Mouse (Mus musculus) layer of hippocampus, adult 2 months (tissue): ENCODE results near the gene Kalrn. TPM values are rescaled to one million over a fixed set of nuclear protein-coding genes. Genes with fewer than 3 reads are reported as not detected.
"Not testable (repeated sequence)": the region's sequence is repeated elsewhere in the genome, so short reads cannot be mapped to it uniquely, and the experiment has no call there.

ENCODE experiments used
- DNase-seq, 2 experiments: peaks; one replicate each; pipeline ENCODE4 v3.0.0; 2022; ENCODE audit warnings: low spot score in 2 of 2
- H3K27ac ChIP-seq: fragments of 200-600 bp; 2 replicates; pipeline ENCODE4 v1.8.1; 2022
- H3K4me3 ChIP-seq: fragments of 200-600 bp; 2 replicates; pipeline ENCODE4 v1.8.1; 2022; ENCODE audit warnings: mild to moderate bottlenecking
- CTCF ChIP-seq: fragments of 200-600 bp; conservative IDR thresholded peaks from 2 replicates; pipeline ENCODE4 v1.8.1; 2022; ENCODE audit warnings: antibody characterized with exemption, mild to moderate bottlenecking, moderate library complexity
- total RNA-seq, 2 experiments: library from RNA; stranded (reverse); gene quantifications; 2 replicates each; pipeline ENCODE4 v1.2.3; 2021

Kalrn gene
- total RNA-seq, 2 experiments from 2014 or later = 533 to 549 TPM

GRCm38 (mm10) chr16:34094446-34095092, 478.8 kb downstream of the Kalrn start:
- H3K27ac ChIP-seq = peak overlapping the region; percentile 72; the same call in 1 of the 2 replicates
- H3K4me3 ChIP-seq = peak overlapping the region; percentile 47
- peak; percentile 56 for TF ChIP-seq CTCF
- DNase-seq = peak in 1 of 2 experiments; percentile 52

DNA sequence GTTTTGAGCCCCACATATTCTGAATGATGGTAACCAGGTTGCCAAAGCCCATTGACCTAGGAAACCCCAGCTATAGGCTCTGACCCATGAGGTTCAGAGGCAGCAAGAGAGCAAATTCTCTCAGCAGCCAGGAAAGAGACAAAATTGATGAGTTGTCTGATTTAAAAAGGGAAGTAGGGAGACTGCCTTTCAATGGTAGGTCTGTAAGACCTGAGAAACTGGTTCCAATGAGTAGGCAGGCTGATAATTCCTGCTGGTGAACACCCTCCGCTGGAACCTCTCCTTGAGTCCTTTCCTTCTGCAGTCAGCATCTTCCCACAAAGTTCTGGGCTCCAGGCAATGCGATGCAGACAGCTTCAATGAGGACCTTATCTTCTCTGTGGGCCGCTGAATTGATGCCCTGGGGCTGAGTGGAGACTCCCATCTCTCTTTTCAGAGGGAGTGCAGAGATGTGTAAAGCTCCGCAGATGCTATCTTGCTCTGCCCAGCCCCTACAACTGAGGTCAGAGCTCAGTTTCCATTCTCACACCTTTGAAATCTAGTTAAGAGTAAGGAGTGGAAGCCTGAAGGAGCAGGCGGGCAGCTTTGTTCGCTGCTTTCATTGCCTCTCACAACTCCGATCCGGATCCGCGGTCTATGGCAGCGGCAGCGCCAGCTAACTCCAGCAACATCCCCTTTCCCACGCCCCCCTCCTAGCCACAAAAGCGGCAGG, 479.4 kb downstream of the Kalrn start:
- no peak for TF ChIP-seq CTCF
- Histone ChIP-seq H3K27ac (peak overlapping the region; percentile 72), H3K4me3 (peak overlapping the region; percentile 47)
- no peak for DNase-seq

DNA sequence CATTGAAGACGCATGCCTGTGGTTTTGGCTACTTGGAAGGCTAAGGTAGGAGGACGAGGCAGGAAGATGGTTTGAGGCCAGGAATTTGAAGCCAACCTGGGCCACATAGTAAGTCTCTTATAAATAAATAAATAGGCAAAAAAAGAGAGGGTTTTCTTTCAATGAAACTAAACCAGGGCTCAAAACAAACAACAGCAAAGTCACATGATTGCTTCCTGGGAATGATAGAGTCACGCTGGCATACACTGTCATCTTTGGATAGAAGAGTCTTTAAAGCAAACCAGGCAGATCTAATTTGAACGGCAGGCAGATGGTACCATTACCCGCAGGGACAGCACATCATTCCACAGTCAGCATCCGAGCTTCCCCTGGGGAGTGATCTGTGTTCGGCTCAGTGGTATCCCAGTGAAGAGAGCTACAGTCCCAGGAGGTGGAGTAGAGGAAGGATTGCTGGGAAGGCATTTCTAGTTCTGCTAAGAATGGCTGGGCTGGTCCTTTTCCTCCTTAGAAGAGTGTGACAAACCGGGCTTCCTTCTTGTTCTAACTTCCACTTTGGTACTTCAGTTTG, 483.7 kb downstream of the Kalrn start:
- H3K4me3 ChIP-seq = no peak overlapping the region
- peak overlapping the region; percentile 57 for H3K27ac ChIP-seq
- peak in 1 of 2 experiments; percentile 25 for DNase-seq
- no peak for TF ChIP-seq CTCF

- no peak for DNase-seq
- H3K4me3 ChIP-seq = no peak overlapping the region
- no peak for TF ChIP-seq CTCF
- no peak overlapping the region for H3K27ac ChIP-seq
Measured at GRCm38 (mm10) chr16:34089022-34089421, 484.3 kb downstream of the Kalrn start.

DNA sequence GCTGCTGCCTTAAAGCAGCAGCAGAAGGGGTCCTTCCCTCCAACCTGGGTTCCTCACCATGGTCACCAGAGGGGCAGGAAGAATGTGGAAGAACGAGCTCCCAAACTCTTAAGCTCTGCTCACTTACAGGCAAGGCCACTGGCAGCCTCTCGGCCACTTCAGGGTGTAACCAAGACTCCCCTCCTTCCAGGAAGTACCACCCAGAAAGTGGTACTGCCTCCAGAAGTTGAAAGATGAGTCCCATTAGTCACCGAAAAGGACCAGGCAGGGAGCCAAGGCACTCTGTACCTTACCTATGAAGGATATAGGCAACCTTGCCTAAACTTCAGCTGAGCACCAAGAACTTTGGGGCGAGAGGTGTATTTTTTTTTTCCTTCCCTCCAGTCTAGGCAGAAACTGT, 485.0 kb downstream of the Kalrn start:
- DNase-seq = no peak
- Histone ChIP-seq H3K4me3 (no peak overlapping the region), H3K27ac (no peak overlapping the region)
- TF ChIP-seq CTCF = no peak

- Histone ChIP-seq H3K27ac (no peak overlapping the region), H3K4me3 (no peak overlapping the region)
- no peak for DNase-seq
- no peak for TF ChIP-seq CTCF
Measured at GRCm38 (mm10) chr16:34084135-34084920, 489.0 kb downstream of the Kalrn start.

- TF ChIP-seq CTCF = peak; percentile 68
- Histone ChIP-seq H3K27ac (peak overlapping the region; percentile 29; the same call in 1 of the 2 replicates), H3K4me3 (no peak overlapping the region)
- no peak for DNase-seq
Measured at GRCm38 (mm10) chr16:34082494-34083469, 490.6 kb downstream of the Kalrn start.

DNA sequence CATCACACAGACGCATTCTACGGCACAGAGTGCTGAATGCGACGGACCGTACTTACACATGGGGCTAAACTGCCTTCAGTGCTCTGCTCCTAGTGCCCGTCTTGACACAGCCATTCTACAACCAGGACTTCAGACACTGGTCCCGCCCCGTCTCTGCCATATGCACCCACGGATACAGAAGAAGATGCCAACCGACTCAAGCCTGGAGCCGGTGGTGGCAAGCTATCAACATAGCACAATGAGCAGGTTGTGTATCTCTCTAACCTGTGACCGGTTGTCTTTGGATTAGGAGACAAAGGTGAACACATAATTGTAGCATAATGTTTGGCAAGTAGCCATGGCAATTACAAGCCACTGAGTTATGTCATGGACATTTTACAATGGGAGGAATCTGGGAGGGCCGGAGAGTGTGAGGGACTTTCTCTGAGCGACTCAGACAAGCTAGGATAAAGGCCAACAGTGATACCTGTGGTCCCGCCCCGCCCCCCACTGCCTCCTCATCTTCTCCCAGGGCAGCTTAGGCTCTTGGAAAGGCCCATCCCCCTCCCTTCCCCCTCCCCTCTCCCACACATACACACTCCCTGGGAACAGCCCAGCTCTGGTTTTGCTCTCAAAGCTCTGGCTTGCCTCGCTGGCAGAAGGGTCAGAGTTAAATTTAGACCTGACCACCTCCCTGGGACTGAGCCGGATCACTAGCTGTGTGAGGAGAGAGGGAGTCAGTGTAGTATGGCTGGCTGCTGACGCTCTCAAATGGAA, 491.5 kb downstream of the Kalrn start:
- no peak for TF ChIP-seq CTCF
- Histone ChIP-seq H3K27ac (peak overlapping the region; percentile 48; the same call in 1 of the 2 replicates), H3K4me3 (no peak overlapping the region)
- no peak for DNase-seq

- DNase-seq, H3K4me3 ChIP-seq: not testable (repeated sequence)
- H3K27ac ChIP-seq = peak overlapping the region; percentile 48; the same call in 1 of the 2 replicates
Measured at GRCm38 (mm10) chr16:34081314-34081682, 492.0 kb downstream of the Kalrn start.

GRCm38 (mm10) chr16:34080818-34081217, 492.5 kb downstream of the Kalrn start:
- no peak for DNase-seq
- Histone ChIP-seq H3K4me3 (no peak overlapping the region), H3K27ac (no peak overlapping the region)
- TF ChIP-seq CTCF = no peak

GRCm38 (mm10) chr16:34079511-34079910, 493.8 kb downstream of the Kalrn start:
- Histone ChIP-seq H3K27ac (no peak overlapping the region; the same call in 1 of the 2 replicates), H3K4me3 (no peak overlapping the region)
- TF ChIP-seq CTCF = no peak
- DNase-seq = no peak
